Mouse (Mus musculus) neural tube, embryonic 12.5 days (tissue): ENCODE measurements around the gene Mark3. TPM values are rescaled to one million over a fixed set of nuclear protein-coding genes. Genes with fewer than 3 reads are reported as not detected.

Source experiments
- ATAC-seq: fragments of 200-750 bp; cut with Nextera tagmentation; 2 replicates; pipeline ENCODE4 v1.8.0; 2017; ENCODE audit warnings: low read depth, mild to moderate bottlenecking, moderate TSS enrichment, moderate library complexity; ENCODE audit not compliant: low FRiP score
- H3K27ac ChIP-seq: fragments of 300-500 bp; sonication (generic); 2 replicates; pipeline ENCODE4 v1.5.1; 2016
- H3K27me3 ChIP-seq: fragments of 300-500 bp; sonication (generic); replicated peaks from 2 replicates; pipeline ENCODE4 v1.6.1; 2016; ENCODE audit warnings: mild to moderate bottlenecking
- H3K36me3 ChIP-seq: fragments of 300-500 bp; sonication (generic); 2 replicates; pipeline ENCODE4 v1.6.1; 2016; ENCODE audit warnings: mild to moderate bottlenecking
- H3K4me1 ChIP-seq: fragments of 300-500 bp; sonication (generic); 2 replicates; pipeline ENCODE4 v1.6.1; 2016
- H3K4me2 ChIP-seq: fragments of 300-500 bp; sonication (generic); replicated peaks from 2 replicates; pipeline ENCODE4 v1.6.1; 2016; ENCODE audit warnings: mild to moderate bottlenecking
- H3K4me3 ChIP-seq: fragments of 300-500 bp; sonication (generic); 2 replicates; pipeline ENCODE4 v1.5.1; 2016
- H3K9ac ChIP-seq: fragments of 300-500 bp; sonication (generic); 2 replicates; pipeline ENCODE4 v1.6.1; 2016; ENCODE audit warnings: mild to moderate bottlenecking
- H3K9me3 ChIP-seq: fragments of 300-500 bp; sonication (generic); 2 replicates; pipeline ENCODE4 v1.6.1; 2016; ENCODE audit warnings: mild to moderate bottlenecking
- whole genome bisulfite sequencing: fragments of 180-500 bp; shearing (Covaris S2); methylation state at CpG from one replicate; pipeline ENCODE4 v1.1.7; 2016; 5-methylcytosine and 5-hydroxymethylcytosine counted together
- polyA plus RNA-seq: library from polyadenylated mRNA; unstranded; fragments of >200 nt; fragmentation: Nextera tagmentation; extraction: Ambion mirVana; gene quantifications from 2 replicates; pipeline ENCODE4 v1.2.1, GENCODE M21; 2016

Gene Mark3
- polyA plus RNA-seq, 1 experiment from 2014 or later: 88.3 TPM

DNA sequence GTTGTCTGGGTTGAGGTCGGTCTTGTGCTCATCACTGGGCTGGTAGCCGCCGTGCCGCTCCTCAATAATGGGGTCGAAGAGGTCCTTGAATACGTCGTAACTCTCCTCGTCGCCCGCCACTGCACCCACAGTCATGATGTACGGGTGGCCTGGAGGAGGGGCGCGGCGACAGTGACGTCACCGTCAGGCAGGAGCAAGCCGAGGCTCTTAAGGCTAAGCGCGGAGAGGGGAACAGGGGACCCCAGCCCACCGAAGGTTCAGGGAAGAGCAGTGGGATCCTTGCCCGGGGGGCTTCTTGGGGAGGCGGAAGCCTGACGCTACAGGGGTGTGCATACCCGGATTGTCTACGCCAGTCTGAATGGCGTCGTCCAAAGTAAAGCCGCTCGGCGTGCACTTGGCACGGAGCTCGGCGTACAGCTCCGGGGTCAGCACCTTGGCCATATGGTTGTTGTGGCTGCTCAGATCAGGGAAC, 97.1 kb downstream of the Mark3 start:
- H3K4me1 ChIP-seq: peaks cover 36% of the 10 kb centered on the region
- H3K4me2 ChIP-seq: peak overlapping the region; percentile 95
- ATAC-seq: peak; percentile 61
- peak overlapping the region; percentile 95 for H3K9ac ChIP-seq
- H3K27me3 ChIP-seq: peaks cover 5% of the 10 kb centered on the region; the same call in 1 of the 2 replicates
- no peaks in the 10 kb centered on the region for H3K9me3 ChIP-seq
- WGBS: under 1% methylated on average over 34 of the region's 34 CpGs
- peak overlapping the region; percentile 89 for H3K4me3 ChIP-seq
- peak overlapping the region; percentile 84 for H3K27ac ChIP-seq
- peaks cover 23% of the 10 kb centered on the region for H3K36me3 ChIP-seq

- ATAC-seq: peak; percentile 79
- WGBS: under 1% methylated on average over 31 of the region's 31 CpGs
- Histone ChIP-seq H3K4me3 (peak within 1 kb of the TSS; percentile 89), H3K27ac (peak within 1 kb of the TSS; percentile 84), H3K9ac (peak within 1 kb of the TSS; percentile 95), H3K27me3 (peaks cover 5% of the 10 kb centered on the region; the same call in 1 of the 2 replicates), H3K9me3 (no peaks in the 10 kb centered on the region), H3K4me1 (peaks cover 39% of the 10 kb centered on the region), H3K36me3 (peaks cover 23% of the 10 kb centered on the region), H3K4me2 (peak within 1 kb of the TSS; percentile 95)
Observed at GRCm38 (mm10) chr12:111672176-111672575, 97.9 kb downstream of the Mark3 start, which contains the start of gene Ckb. TSS of gene Ckb (minus strand) at chr12:111672338.

DNA sequence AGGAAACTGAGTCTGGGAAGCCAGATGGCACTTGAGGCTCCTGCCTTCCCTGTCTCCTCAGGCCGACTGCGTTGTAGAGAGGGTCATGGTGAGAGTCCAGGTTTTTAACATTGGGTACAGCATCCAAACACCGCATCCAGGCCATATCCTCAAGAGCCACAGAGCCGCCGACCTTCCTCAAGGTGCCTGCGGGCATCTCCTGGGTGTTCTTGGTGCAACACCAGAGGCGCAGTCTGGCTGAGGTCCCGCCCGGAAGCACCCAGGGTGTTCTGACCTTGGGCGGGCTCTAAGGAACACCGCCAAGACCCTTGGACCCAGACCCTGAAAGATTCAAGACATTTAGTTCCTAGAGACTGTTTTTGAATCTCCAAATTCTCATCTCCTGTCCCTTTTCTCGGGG, 98.3 kb downstream of the Mark3 start:
- Histone ChIP-seq H3K4me1 (peaks cover 43% of the 10 kb centered on the region), H3K4me2 (peak overlapping the region; percentile 95), H3K27me3 (peaks cover 5% of the 10 kb centered on the region; the same call in 1 of the 2 replicates), H3K9ac (peak overlapping the region; percentile 95), H3K9me3 (no peaks in the 10 kb centered on the region), H3K36me3 (peaks cover 18% of the 10 kb centered on the region), H3K4me3 (peak overlapping the region; percentile 89), H3K27ac (peak overlapping the region; percentile 84; the same call in 1 of the 2 replicates)
- WGBS: 8% methylated on average over 12 of the region's 12 CpGs
- no peak for ATAC-seq

- Histone ChIP-seq H3K4me3 (no peak overlapping the region), H3K36me3 (peaks cover 7% of the 10 kb centered on the region), H3K9ac (no peak overlapping the region), H3K27ac (no peak overlapping the region), H3K4me2 (no peak overlapping the region), H3K4me1 (peaks cover 43% of the 10 kb centered on the region), H3K27me3 (peaks cover 5% of the 10 kb centered on the region; the same call in 1 of the 2 replicates), H3K9me3 (no peaks in the 10 kb centered on the region)
- 73% methylated on average over 2 of the region's 2 CpGs for whole genome bisulfite sequencing
- no peak for ATAC-seq
Observed at GRCm38 (mm10) chr12:111674850-111675486, 100.6 kb downstream of the Mark3 start.

GRCm38 (mm10) chr12:111675797-111676580, 101.7 kb downstream of the Mark3 start:
- H3K9ac ChIP-seq: 0 out of 2 replicates have a peak overlapping the region, but pooled peaks have one; percentile 33
- H3K4me2 ChIP-seq: no peak overlapping the region
- peaks cover 5% of the 10 kb centered on the region; the same call in 1 of the 2 replicates for H3K27me3 ChIP-seq
- no peak overlapping the region for H3K4me3 ChIP-seq
- peaks cover 8% of the 10 kb centered on the region for H3K36me3 ChIP-seq
- H3K9me3 ChIP-seq: no peaks in the 10 kb centered on the region
- no peak for ATAC-seq
- WGBS: 73% methylated on average over 6 of the region's 6 CpGs
- no peak overlapping the region for H3K27ac ChIP-seq
- peaks cover 36% of the 10 kb centered on the region for H3K4me1 ChIP-seq

DNA sequence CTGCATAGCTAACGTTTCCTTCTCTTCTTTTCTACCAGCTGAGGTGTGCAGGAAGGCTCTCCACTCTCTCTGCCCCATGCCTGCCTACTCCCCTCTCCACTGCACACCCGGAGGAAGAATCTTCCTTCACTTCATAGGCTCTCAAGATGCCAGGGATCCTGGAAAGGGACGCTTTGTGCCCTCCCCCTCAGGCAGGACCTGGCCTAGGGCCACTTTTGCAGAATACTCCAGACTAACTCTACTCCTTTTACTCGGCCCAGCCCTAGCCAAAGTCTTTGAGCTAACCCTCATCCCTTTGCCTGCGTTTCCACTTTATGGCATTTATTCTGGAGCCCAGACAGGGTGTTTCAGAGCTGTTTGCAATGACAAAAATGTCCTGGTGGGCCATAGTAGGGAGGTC, 103.1 kb downstream of the Mark3 start:
- Histone ChIP-seq H3K36me3 (peaks cover 19% of the 10 kb centered on the region), H3K4me3 (peak overlapping the region; percentile 89), H3K4me2 (peak overlapping the region; percentile 99), H3K27ac (peak overlapping the region; percentile 83), H3K9me3 (no peaks in the 10 kb centered on the region), H3K27me3 (peaks cover 5% of the 10 kb centered on the region; the same call in 1 of the 2 replicates), H3K4me1 (peaks cover 32% of the 10 kb centered on the region), H3K9ac (peak overlapping the region; percentile 61)
- 11% methylated on average over 5 of the region's 5 CpGs for WGBS
- ATAC-seq: peak; percentile 19

- under 1% methylated on average over 51 of the region's 51 CpGs for WGBS
- ATAC-seq: peak; percentile 87
- Histone ChIP-seq H3K36me3 (peaks cover 24% of the 10 kb centered on the region), H3K4me1 (peaks cover 30% of the 10 kb centered on the region), H3K9me3 (no peaks in the 10 kb centered on the region), H3K9ac (peak within 1 kb of the TSS; percentile 61), H3K4me2 (peak within 1 kb of the TSS; percentile 99), H3K27ac (peak within 1 kb of the TSS; percentile 83), H3K4me3 (peak within 1 kb of the TSS; percentile 89), H3K27me3 (peaks cover 5% of the 10 kb centered on the region; the same call in 1 of the 2 replicates)
Observed at GRCm38 (mm10) chr12:111677882-111678669, 103.8 kb downstream of the Mark3 start, which contains the start of gene Trmt61a. TSS of gene Trmt61a (plus strand) at chr12:111678105.

DNA sequence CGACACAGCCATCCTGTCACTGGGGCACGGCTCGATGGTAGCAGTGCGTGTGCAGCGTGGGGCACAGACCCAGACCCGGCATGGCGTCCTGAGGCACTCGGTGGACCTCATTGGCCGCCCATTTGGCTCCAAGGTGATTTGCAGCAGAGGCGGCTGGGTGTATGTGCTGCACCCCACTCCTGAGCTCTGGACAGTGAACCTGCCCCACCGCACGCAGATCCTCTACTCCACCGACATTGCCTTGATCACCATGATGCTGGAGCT, 104.3 kb downstream of the Mark3 start:
- Histone ChIP-seq H3K36me3 (peaks cover 28% of the 10 kb centered on the region), H3K4me1 (peaks cover 29% of the 10 kb centered on the region), H3K27me3 (peaks cover 5% of the 10 kb centered on the region; the same call in 1 of the 2 replicates), H3K4me2 (peak overlapping the region; percentile 99), H3K9ac (peak overlapping the region; percentile 61), H3K27ac (no peak overlapping the region), H3K9me3 (no peaks in the 10 kb centered on the region), H3K4me3 (peak overlapping the region; percentile 89)
- ATAC-seq: no peak
- WGBS: 8% methylated on average over 13 of the region's 13 CpGs

GRCm38 (mm10) chr12:111678997-111679396, 104.7 kb downstream of the Mark3 start:
- no peaks in the 10 kb centered on the region for H3K9me3 ChIP-seq
- H3K4me2 ChIP-seq: peak overlapping the region; percentile 99
- ATAC-seq: no peak
- H3K9ac ChIP-seq: peak overlapping the region; percentile 61
- H3K36me3 ChIP-seq: peaks cover 31% of the 10 kb centered on the region
- peaks cover 29% of the 10 kb centered on the region for H3K4me1 ChIP-seq
- peaks cover 1% of the 10 kb centered on the region; the same call in 1 of the 2 replicates for H3K27me3 ChIP-seq
- no peak overlapping the region for H3K27ac ChIP-seq
- 59% methylated on average over 7 of the region's 7 CpGs for WGBS
- H3K4me3 ChIP-seq: peak overlapping the region; percentile 89

GRCm38 (mm10) chr12:111680661-111681060, 106.3 kb downstream of the Mark3 start:
- peaks cover 35% of the 10 kb centered on the region for H3K36me3 ChIP-seq
- H3K9ac ChIP-seq: no peak overlapping the region
- no peaks in the 10 kb centered on the region for H3K27me3 ChIP-seq
- 93% methylated on average over 13 of the region's 13 CpGs for WGBS
- peaks cover 29% of the 10 kb centered on the region for H3K4me1 ChIP-seq
- H3K4me2 ChIP-seq: no peak overlapping the region
- ATAC-seq: no peak
- no peaks in the 10 kb centered on the region for H3K9me3 ChIP-seq
- H3K4me3 ChIP-seq: no peak overlapping the region
- H3K27ac ChIP-seq: no peak overlapping the region

GRCm38 (mm10) chr12:111681305-111681704, 107.0 kb downstream of the Mark3 start:
- H3K36me3 ChIP-seq: peaks cover 35% of the 10 kb centered on the region
- no peak for ATAC-seq
- H3K27me3 ChIP-seq: no peaks in the 10 kb centered on the region
- no peak overlapping the region for H3K4me3 ChIP-seq
- no peaks in the 10 kb centered on the region for H3K9me3 ChIP-seq
- no peak overlapping the region for H3K27ac ChIP-seq
- 85% methylated on average over 8 of the region's 8 CpGs for WGBS
- H3K9ac ChIP-seq: no peak overlapping the region
- H3K4me1 ChIP-seq: peaks cover 29% of the 10 kb centered on the region
- no peak overlapping the region for H3K4me2 ChIP-seq
